Mouse (Mus musculus): ENCODE measurements around the gene Scn3b.

DNA sequence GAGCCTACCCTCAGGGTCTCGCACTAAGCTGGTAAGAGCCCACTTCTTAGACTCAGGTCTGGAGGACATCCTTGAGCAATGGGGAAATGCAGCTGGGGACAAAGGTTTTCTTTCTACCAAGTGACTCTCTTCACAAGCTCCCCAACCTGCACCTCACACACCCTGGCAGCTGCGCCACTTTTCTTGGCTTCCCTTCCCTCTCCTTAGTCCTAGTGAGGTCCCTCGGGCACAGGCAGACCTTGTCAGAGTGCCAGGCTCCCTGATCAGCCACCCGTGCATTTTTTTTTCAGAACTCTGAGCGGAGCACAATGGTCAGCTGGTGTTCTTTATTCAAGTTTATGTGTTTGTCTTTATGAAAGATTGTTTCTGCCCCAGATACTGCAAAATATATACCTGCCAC is 67.7 kb downstream of the Scn3b start:
- TF ChIP-seq CTCF (IDR thresholded peaks at IDR 0.05; ENCODE audit: low read depth, low read length) (no peak), POLR2A (IDR thresholded peaks at IDR 0.05; ENCODE audit: insufficient read depth, low read length) (no peak), EP300 (IDR thresholded peaks at IDR 0.05; ENCODE audit: insufficient read depth, low read depth, low read length) (no peak)
